Mouse (Mus musculus): ENCODE measurements at regions not wholly inside any gene's neighbourhood (a gene's known extent, or its start where the extent isn't known, plus 50 kb on each side); places are given as distances from the start of the nearest gene placed in this dataset.

GRCm38 (mm10) chr2:117958737-117959136 is 152.9 kb upstream of the Thbs1 start:
- no peaks in the 10 kb centered on the region for H3K9me3 ChIP-seq (replicated peaks)
- WGBS (ENCODE audit: insufficient replicate concordance): 49% methylated on average over 4 of the region's 4 CpGs
- no peak overlapping the region for H3K4me3 ChIP-seq (replicated peaks)
- ATAC-seq (ENCODE audit: low read depth) (no peak), DNase-seq (no peak)
- H3K36me3 ChIP-seq: no peaks in the 10 kb centered on the region
- no peaks in the 10 kb centered on the region for H3K27me3 ChIP-seq
- no peak overlapping the region for H3K27ac ChIP-seq
- H3K4me2 ChIP-seq: no peak overlapping the region
- no peaks in the 10 kb centered on the region for H3K4me1 ChIP-seq (replicated peaks)
- no peak overlapping the region for H3K9ac ChIP-seq

GRCm38 (mm10) chr2:117959440-117959839 is 152.2 kb upstream of the Thbs1 start:
- no peak for ATAC-seq (ENCODE audit: low read depth)
- no peak for DNase-seq
- Histone ChIP-seq H3K9ac (no peak overlapping the region), H3K9me3 (replicated peaks) (no peaks in the 10 kb centered on the region), H3K4me3 (replicated peaks) (no peak overlapping the region), H3K4me2 (no peak overlapping the region), H3K36me3 (no peaks in the 10 kb centered on the region), H3K27ac (no peak overlapping the region), H3K27me3 (no peaks in the 10 kb centered on the region), H3K4me1 (replicated peaks) (no peaks in the 10 kb centered on the region)

GRCm38 (mm10) chr2:117962531-117962930 is 149.1 kb upstream of the Thbs1 start:
- no peaks in the 10 kb centered on the region for H3K36me3 ChIP-seq
- H3K9me3 ChIP-seq (replicated peaks): no peaks in the 10 kb centered on the region
- DNase-seq (no peak), ATAC-seq (ENCODE audit: low read depth) (no peak)
- H3K4me2 ChIP-seq: no peak overlapping the region; the same call in 1 of the 2 replicates
- H3K4me1 ChIP-seq (replicated peaks): no peaks in the 10 kb centered on the region
- H3K27ac ChIP-seq: 0 out of 2 replicates have a peak overlapping the region, but pooled peaks have one; percentile 21
- 28% methylated on average over 4 of the region's 4 CpGs for WGBS (ENCODE audit: insufficient replicate concordance)
- H3K9ac ChIP-seq: no peak overlapping the region
- no peak overlapping the region for H3K4me3 ChIP-seq (replicated peaks)
- H3K27me3 ChIP-seq: no peaks in the 10 kb centered on the region

GRCm38 (mm10) chr2:117963526-117963925 is 148.2 kb upstream of the Thbs1 start:
- no peak for DNase-seq
- Histone ChIP-seq H3K9me3 (replicated peaks) (no peaks in the 10 kb centered on the region), H3K27me3 (no peaks in the 10 kb centered on the region), H3K4me1 (replicated peaks) (no peaks in the 10 kb centered on the region), H3K36me3 (no peaks in the 10 kb centered on the region), H3K9ac (no peak overlapping the region), H3K4me3 (replicated peaks) (no peak overlapping the region), H3K4me2 (no peak overlapping the region), H3K27ac (no peak overlapping the region)
- 61% methylated on average over 2 of the region's 2 CpGs for WGBS (ENCODE audit: insufficient replicate concordance)
- no peak for ATAC-seq (ENCODE audit: low read depth)

GRCm38 (mm10) chr2:117965758-117966157 is 145.9 kb upstream of the Thbs1 start:
- Histone ChIP-seq H3K4me1 (replicated peaks) (no peaks in the 10 kb centered on the region), H3K27ac (no peak overlapping the region), H3K36me3 (no peaks in the 10 kb centered on the region), H3K27me3 (no peaks in the 10 kb centered on the region), H3K9me3 (replicated peaks) (no peaks in the 10 kb centered on the region), H3K4me2 (no peak overlapping the region), H3K4me3 (replicated peaks) (no peak overlapping the region), H3K9ac (no peak overlapping the region)
- no peak for ATAC-seq (ENCODE audit: low read depth)
- WGBS (ENCODE audit: insufficient replicate concordance): 69% methylated on average over 4 of the region's 4 CpGs
- DNase-seq: no peak

- no peak overlapping the region for H3K27ac ChIP-seq
- H3K4me1 ChIP-seq (replicated peaks): no peaks in the 10 kb centered on the region
- H3K27me3 ChIP-seq: no peaks in the 10 kb centered on the region
- no peak overlapping the region for H3K9ac ChIP-seq
- WGBS (ENCODE audit: insufficient replicate concordance): 71% methylated on average over 1 of the region's 1 CpGs
- no peak for DNase-seq
- H3K4me2 ChIP-seq: no peak overlapping the region
- H3K36me3 ChIP-seq: no peaks in the 10 kb centered on the region
- H3K9me3 ChIP-seq (replicated peaks): no peaks in the 10 kb centered on the region
- no peak overlapping the region for H3K4me3 ChIP-seq (replicated peaks)
- ATAC-seq (ENCODE audit: low read depth): no peak
Measured at GRCm38 (mm10) chr2:117968731-117969130, 142.9 kb upstream of the Thbs1 start.

GRCm38 (mm10) chr2:117970631-117971030 is 141.0 kb upstream of the Thbs1 start:
- H3K27ac ChIP-seq: no peak overlapping the region
- WGBS (ENCODE audit: insufficient replicate concordance): 66% methylated on average over 5 of the region's 5 CpGs
- no peak for DNase-seq
- no peak for ATAC-seq (ENCODE audit: low read depth)
- no peaks in the 10 kb centered on the region for H3K36me3 ChIP-seq
- no peaks in the 10 kb centered on the region for H3K4me1 ChIP-seq (replicated peaks)
- H3K27me3 ChIP-seq: no peaks in the 10 kb centered on the region
- H3K9ac ChIP-seq: no peak overlapping the region
- no peak overlapping the region for H3K4me3 ChIP-seq (replicated peaks)
- no peaks in the 10 kb centered on the region for H3K9me3 ChIP-seq (replicated peaks)
- no peak overlapping the region for H3K4me2 ChIP-seq

GRCm38 (mm10) chr2:117977033-117977432 is 134.6 kb upstream of the Thbs1 start:
- H3K4me3 ChIP-seq (replicated peaks): no peak overlapping the region
- no peaks in the 10 kb centered on the region for H3K27me3 ChIP-seq

GRCm38 (mm10) chr2:117980856-117981255 is 130.8 kb upstream of the Thbs1 start:
- Histone ChIP-seq H3K27me3 (no peaks in the 10 kb centered on the region), H3K9ac (no peak overlapping the region), H3K9me3 (replicated peaks) (no peaks in the 10 kb centered on the region), H3K4me2 (no peak overlapping the region), H3K4me1 (replicated peaks) (no peaks in the 10 kb centered on the region), H3K4me3 (replicated peaks) (no peak overlapping the region), H3K36me3 (no peaks in the 10 kb centered on the region), H3K27ac (no peak overlapping the region)
- no peak for DNase-seq
- no peak for ATAC-seq (ENCODE audit: low read depth)
- 66% methylated on average over 2 of the region's 2 CpGs for WGBS (ENCODE audit: insufficient replicate concordance)

More at GRCm38 (mm10) chr2:117977033-117977432, 134.6 kb upstream of the Thbs1 start:
- Histone ChIP-seq H3K4me2 (no peak overlapping the region), H3K9ac (no peak overlapping the region), H3K9me3 (replicated peaks) (no peaks in the 10 kb centered on the region), H3K4me1 (replicated peaks) (no peaks in the 10 kb centered on the region), H3K36me3 (no peaks in the 10 kb centered on the region), H3K27ac (no peak overlapping the region)
- whole genome bisulfite sequencing (ENCODE audit: insufficient replicate concordance): 33% methylated on average over 9 of the region's 9 CpGs
- ATAC-seq (ENCODE audit: low read depth): no peak
- DNase-seq: no peak

- ATAC-seq (ENCODE audit: low read depth) (no peak), DNase-seq (no peak)
- Histone ChIP-seq H3K4me1 (replicated peaks) (0 out of 2 replicates have a peak, but pooled peaks cover 3% of the 10 kb centered on the region), H3K4me2 (no peak overlapping the region), H3K36me3 (no peaks in the 10 kb centered on the region), H3K4me3 (replicated peaks) (no peak overlapping the region), H3K9ac (no peak overlapping the region), H3K9me3 (replicated peaks) (no peaks in the 10 kb centered on the region), H3K27me3 (no peaks in the 10 kb centered on the region), H3K27ac (no peak overlapping the region)
- WGBS (ENCODE audit: insufficient replicate concordance): 66% methylated on average over 5 of the region's 5 CpGs
Measured at GRCm38 (mm10) chr2:117984569-117984968, 127.1 kb upstream of the Thbs1 start.

GRCm38 (mm10) chr2:117987426-117988215 is 124.1 kb upstream of the Thbs1 start:
- no peak overlapping the region for H3K27ac ChIP-seq
- H3K4me2 ChIP-seq: no peak overlapping the region
- no peak overlapping the region for H3K4me3 ChIP-seq (replicated peaks)
- ATAC-seq (ENCODE audit: low read depth) (no peak), DNase-seq (no peak)
- 57% methylated on average over 10 of the region's 10 CpGs for WGBS (ENCODE audit: insufficient replicate concordance)
- no peaks in the 10 kb centered on the region for H3K36me3 ChIP-seq
- H3K4me1 ChIP-seq (replicated peaks): 0 out of 2 replicates have a peak, but pooled peaks cover 3% of the 10 kb centered on the region
- no peaks in the 10 kb centered on the region for H3K9me3 ChIP-seq (replicated peaks)
- H3K27me3 ChIP-seq: no peaks in the 10 kb centered on the region
- H3K9ac ChIP-seq: no peak overlapping the region
